ENCODE assay signal across 8 mouse cellular contexts in genomic region chr12:80114892-80115141, GRCm38 (mm10). TPM values are rescaled to one million over a fixed set of nuclear protein-coding genes. Genes with fewer than 3 reads are reported as not detected.
DNase-seq lines count a peak whose midpoint lies in the region; ATAC-seq and TF ChIP-seq lines count a peak whose summit lies in the region.

No protein-coding gene starts in this region.

- peak overlapping the region; percentile 79 for H3K4me2 ChIP-seq in kidney, postnatal 0 days (ENCODE audit: low read length)
- peak overlapping the region; percentile 87 for H3K4me2 ChIP-seq in midbrain, embryonic 12.5 days (replicated peaks)

- H3K27ac ChIP-seq in kidney, postnatal 0 days, result peak overlapping the region; percentile 100
- peak overlapping the region; percentile 78 for H3K27ac ChIP-seq in bone marrow macrophage, adult 2 months (ENCODE audit: insufficient read depth, low read depth, low read length)
- H3K27ac ChIP-seq in hindbrain, embryonic 10.5 days, result peak overlapping the region; percentile 98
- peak overlapping the region; percentile 92 for H3K27ac ChIP-seq in midbrain, embryonic 12.5 days (replicated peaks)

- H3K27me3 ChIP-seq in kidney, postnatal 0 days (ENCODE audit: insufficient read depth, low read length), result no peaks in the 10 kb centered on the region
- no peaks in the 10 kb centered on the region for H3K27me3 ChIP-seq in hindbrain, embryonic 10.5 days (ENCODE audit: insufficient read depth, poor library complexity, severe bottlenecking)
- H3K27me3 ChIP-seq in midbrain, embryonic 12.5 days, result peaks cover 7% of the 10 kb centered on the region; the same call in 1 of the 2 replicates

- no peaks in the 10 kb centered on the region for H3K9me3 ChIP-seq in kidney, postnatal 0 days (replicated peaks; ENCODE audit: low read length)
- no peaks in the 10 kb centered on the region for H3K9me3 ChIP-seq in hindbrain, embryonic 10.5 days
- no peaks in the 10 kb centered on the region for H3K9me3 ChIP-seq in midbrain, embryonic 12.5 days

- DNase-seq in kidney, postnatal 0 days (ENCODE audit: low spot score), result no peak
- DNase-seq in kidney, adult 18-20 months, result no peak
- no peak for DNase-seq in hindbrain, embryonic 10.5 days (ENCODE audit: low spot score)
- no peak for DNase-seq in spleen, adult 18-20 months
- DNase-seq in adrenal gland, postnatal 4 days (ENCODE audit: low spot score in 2 of 2), result no peak

- no peak for TF ChIP-seq CTCF in kidney, postnatal 0 days (IDR thresholded peaks at IDR 0.05; ENCODE audit: low read depth)
- no peak for TF ChIP-seq CTCF in bone marrow macrophage, adult 2 months (IDR thresholded peaks at IDR 0.05; ENCODE audit: low read depth, low read length)

- WGBS in kidney, postnatal 0 days, result 0% methylated on average over 8 of the region's 8 CpGs
- under 1% methylated on average over 8 of the region's 8 CpGs for WGBS in hindbrain, embryonic 10.5 days
- 0% methylated on average over 8 of the region's 8 CpGs for WGBS in midbrain, embryonic 12.5 days

- peaks cover 6% of the 10 kb centered on the region for H3K36me3 ChIP-seq in kidney, postnatal 0 days (ENCODE audit: insufficient read depth, low read length)
- peaks cover 30% of the 10 kb centered on the region for H3K36me3 ChIP-seq in hindbrain, embryonic 10.5 days
- peaks cover 5% of the 10 kb centered on the region; the same call in 1 of the 2 replicates for H3K36me3 ChIP-seq in midbrain, embryonic 12.5 days

- 0 out of 2 replicates have a peak, but pooled peaks cover 8% of the 10 kb centered on the region for H3K4me1 ChIP-seq in kidney, postnatal 0 days (replicated peaks; ENCODE audit: insufficient read depth, low read length)
- H3K4me1 ChIP-seq in bone marrow macrophage, adult 2 months (ENCODE audit: control insufficient read depth, insufficient read depth, low read length), result peaks cover 11% of the 10 kb centered on the region
- peaks cover 53% of the 10 kb centered on the region for H3K4me1 ChIP-seq in hindbrain, embryonic 10.5 days (replicated peaks)
- H3K4me1 ChIP-seq in midbrain, embryonic 12.5 days, result peaks cover 29% of the 10 kb centered on the region

- no peak for ATAC-seq in kidney, postnatal 0 days (replicated peaks; ENCODE audit: low FRiP score, low read depth)
- no peak for ATAC-seq in midbrain, embryonic 12.5 days (ENCODE audit: low FRiP score, low read depth)
- ATAC-seq in activated CD4-positive, CD25-positive, alpha-beta regulatory T cell, adult 4 months, result no peak

- peak overlapping the region; percentile 91 for H3K9ac ChIP-seq in kidney, postnatal 0 days (ENCODE audit: low read depth, low read length)
- peak overlapping the region; percentile 86 for H3K9ac ChIP-seq in midbrain, embryonic 12.5 days (replicated peaks)

- no peak for TF ChIP-seq POLR2A in bone marrow macrophage, adult 2 months (IDR thresholded peaks at IDR 0.05; ENCODE audit: borderline replicate concordance, low read depth, low read length)

- H3K4me3 ChIP-seq in kidney, postnatal 0 days (replicated peaks; ENCODE audit: low read depth, low read length), result peak overlapping the region; percentile 66
- H3K4me3 ChIP-seq in bone marrow macrophage, adult 2 months (ENCODE audit: insufficient read depth, low read length), result peak overlapping the region; percentile 91
- H3K4me3 ChIP-seq in hindbrain, embryonic 10.5 days, result peak overlapping the region; percentile 90
- peak overlapping the region; percentile 72 for H3K4me3 ChIP-seq in midbrain, embryonic 12.5 days

RNA-seq across cellular contexts. Expression of gene Zfp36l1, which starts 2.0 kb away (rescaled TPM):
- polyA plus RNA-seq in kidney, postnatal 0 days (2015; fragmentation: Nextera tagmentation; extraction: Ambion mirVana), result 141 and 160 TPM in 2 replicates
- 265 and 268 TPM in 2 replicates for polyA plus RNA-seq in bone marrow macrophage, adult 2 months (2012; ENCODE audit: insufficient read depth, insufficient read length, missing spikeins)
- polyA plus RNA-seq in hindbrain, embryonic 10.5 days (2016; fragmentation: Nextera tagmentation; extraction: Ambion mirVana), result 106 and 117 TPM in 2 replicates
- polyA plus RNA-seq in midbrain, embryonic 12.5 days (2016; fragmentation: Nextera tagmentation; extraction: Ambion mirVana), result 91.2 and 98.0 TPM in 2 replicates
- 100 to 1,000 TPM; 109 to 180 TPM for polyA plus RNA-seq in activated CD4-positive, CD25-positive, alpha-beta regulatory T cell, adult 4 months (2017; shearing (Covaris generic))
- total RNA-seq in adrenal gland, postnatal 4 days (2021), result 100 to 1,000 TPM; 264 to 275 TPM
